Mouse (Mus musculus) kidney, embryonic 16.5 days (tissue): ENCODE measurements around the gene Cyp4a29. TPM values are rescaled to one million over a fixed set of nuclear protein-coding genes. Genes with fewer than 3 reads are reported as not detected.
"Not testable (repeated sequence)": the region's sequence is repeated elsewhere in the genome, so short reads cannot be mapped to it uniquely, and the experiment has no call there.

Source experiments
- ATAC-seq: fragments of 200-750 bp; cut with Nextera tagmentation; 2 replicates; pipeline ENCODE4 v1.8.0; 2017; ENCODE audit warnings: moderate TSS enrichment; ENCODE audit not compliant: low FRiP score, low TSS enrichment
- H3K27ac ChIP-seq: fragments of 300-500 bp; sonication (generic); 2 replicates; pipeline ENCODE4 v1.5.1; 2014; ENCODE audit warnings: low read length
- H3K27me3 ChIP-seq: fragments of 300-500 bp; sonication (generic); 2 replicates; pipeline ENCODE4 v1.6.1; 2014; ENCODE audit warnings: low read length, control low read depth, mixed read lengths; ENCODE audit not compliant: insufficient read depth
- H3K36me3 ChIP-seq: fragments of 300-500 bp; sonication (generic); 2 replicates; pipeline ENCODE4 v1.6.1; 2014; ENCODE audit warnings: low read length, control low read depth, mixed read lengths; ENCODE audit not compliant: insufficient read depth
- H3K4me1 ChIP-seq: fragments of 300-500 bp; sonication (generic); 2 replicates; pipeline ENCODE4 v1.6.1; 2014; ENCODE audit warnings: low read length, control low read depth, mixed read lengths; ENCODE audit not compliant: insufficient read depth
- H3K4me2 ChIP-seq: fragments of 300-500 bp; sonication (generic); replicated peaks from 2 replicates; pipeline ENCODE4 v1.6.1; 2014; ENCODE audit warnings: low read depth, low read length
- H3K4me3 ChIP-seq: fragments of 300-500 bp; sonication (generic); 2 replicates; pipeline ENCODE4 v1.5.1; 2014; ENCODE audit warnings: mild to moderate bottlenecking, low read length
- H3K9ac ChIP-seq: fragments of 300-500 bp; sonication (generic); replicated peaks from 2 replicates; pipeline ENCODE4 v1.6.1; 2014; ENCODE audit warnings: low read length
- H3K9me3 ChIP-seq: fragments of 300-500 bp; sonication (generic); 2 replicates; pipeline ENCODE4 v1.6.1; 2016; ENCODE audit warnings: low read length, control low read depth
- WGBS: fragments of 180-500 bp; shearing (Covaris S2); extraction: QIAGEN DNeasy Blood & Tissue Kit; methylation state at CpG from one replicate; pipeline ENCODE4 v1.1.7; 2014; 5-methylcytosine and 5-hydroxymethylcytosine counted together
- polyA plus RNA-seq: library from polyadenylated mRNA; unstranded; fragments of >200 nt; fragmentation: Nextera tagmentation; extraction: Ambion mirVana; gene quantifications from 2 replicates; pipeline ENCODE4 v1.2.1, GENCODE M21; 2015

Cyp4a29 gene
- polyA plus RNA-seq, result not detected in 2 replicates

- Histone ChIP-seq H3K9ac (no peak within 1 kb of the TSS), H3K4me3 (no peak within 1 kb of the TSS), H3K27ac (no peak within 1 kb of the TSS), H3K4me1 (no peaks in the 10 kb centered on the region), H3K27me3 (no peaks in the 10 kb centered on the region), H3K9me3 (no peaks in the 10 kb centered on the region), H3K36me3 (no peaks in the 10 kb centered on the region), H3K4me2 (no peak within 1 kb of the TSS)
- ATAC-seq, result no peak
- WGBS, result 77% methylated on average over 3 of the region's 3 CpGs
Measured at GRCm38 (mm10) chr4:115241784-115242183, at the start of gene Cyp4a29. Gene Cyp4a29 (plus strand): TSS chr4:115242084.

GRCm38 (mm10) chr4:115232901-115233300, 9.0 kb upstream of the Cyp4a29 start:
- H3K4me3 ChIP-seq, ATAC-seq, H3K27me3 ChIP-seq, H3K9ac ChIP-seq, H3K4me2 ChIP-seq, H3K9me3 ChIP-seq, H3K4me1 ChIP-seq, H3K27ac ChIP-seq, H3K36me3 ChIP-seq: not testable (repeated sequence)
- 87% methylated on average over 2 of the region's 2 CpGs for WGBS

DNA sequence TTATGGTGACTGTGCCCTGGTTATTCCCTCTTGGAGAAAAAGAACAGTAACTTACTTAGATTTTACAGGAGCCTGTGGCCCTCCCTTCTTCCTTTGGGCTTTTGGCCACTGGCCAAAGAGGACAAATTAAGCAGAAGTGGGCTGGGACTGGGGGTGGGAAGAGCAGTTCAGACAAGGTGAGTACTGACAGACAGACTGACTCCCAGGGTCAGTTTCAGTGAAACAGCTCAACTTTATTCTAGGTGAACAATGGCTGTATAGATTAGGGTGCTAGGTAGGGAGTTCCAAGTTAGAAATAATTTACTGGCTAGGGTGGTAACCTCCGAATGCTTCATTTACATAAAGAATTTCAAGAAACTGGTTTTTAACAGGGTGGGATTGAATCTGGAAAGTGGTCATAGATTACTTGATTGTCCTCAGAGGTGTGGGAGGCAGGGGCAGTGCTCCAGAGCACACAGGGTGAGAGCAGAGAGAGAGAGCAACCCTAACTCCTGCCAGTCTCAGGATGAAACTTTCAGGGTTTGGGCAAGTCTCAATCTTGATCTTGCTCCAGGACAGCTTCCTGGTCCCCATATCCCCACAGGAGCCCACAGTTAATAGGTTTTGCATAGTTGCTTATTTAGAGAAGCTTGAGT, 5.3 kb upstream of the Cyp4a29 start:
- Histone ChIP-seq H3K27ac (no peak overlapping the region), H3K4me1 (no peaks in the 10 kb centered on the region), H3K9ac (no peak overlapping the region), H3K27me3 (no peaks in the 10 kb centered on the region), H3K9me3 (peaks cover 3% of the 10 kb centered on the region; the same call in 1 of the 2 replicates), H3K4me2 (no peak overlapping the region), H3K36me3 (no peaks in the 10 kb centered on the region), H3K4me3 (no peak overlapping the region)
- ATAC-seq, result no peak
- 62% methylated on average over 1 of the region's 1 CpGs for WGBS

DNA sequence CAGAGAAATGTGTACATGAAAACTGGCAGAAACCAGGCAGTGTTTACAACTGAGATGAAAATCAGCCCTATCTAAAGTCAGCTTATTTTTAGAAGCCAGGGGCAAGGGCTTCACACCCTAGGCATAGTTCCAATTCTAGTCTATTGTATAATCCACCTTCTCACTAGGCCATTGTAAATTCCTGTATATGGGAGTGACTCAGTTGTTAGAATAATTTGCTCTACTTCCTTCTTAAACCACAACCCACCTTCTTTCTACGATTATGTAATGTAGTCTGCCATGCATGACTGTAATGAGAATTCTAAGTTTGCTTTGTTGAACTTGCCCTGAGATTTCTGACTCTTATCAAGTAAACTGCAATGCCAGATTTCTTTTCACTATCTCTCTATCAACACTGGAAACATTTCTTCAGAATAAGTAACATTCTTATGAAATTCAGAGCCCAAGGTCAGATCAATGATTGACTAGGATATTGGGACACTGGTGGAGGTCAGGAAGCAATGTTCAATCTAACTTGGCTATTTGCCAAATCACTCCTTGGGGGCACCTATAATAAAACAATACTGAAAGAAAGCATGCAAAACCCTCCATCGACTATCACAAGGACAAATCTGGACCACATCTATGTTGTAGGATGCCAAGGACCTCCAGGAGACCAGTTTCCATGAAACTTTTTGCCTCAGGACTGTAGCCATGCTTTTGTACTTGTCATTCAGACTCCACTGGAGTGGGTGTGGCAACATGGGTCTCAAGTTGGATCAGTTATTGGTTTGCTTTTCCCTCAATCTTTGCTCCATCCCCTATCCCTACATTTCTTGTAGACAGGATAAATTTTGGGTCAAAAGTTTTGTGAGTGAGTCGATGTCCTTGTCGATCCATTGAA, 23.0 kb downstream of the Cyp4a29 start:
- not testable (repeated sequence) for H3K27ac ChIP-seq, H3K9me3 ChIP-seq, H3K9ac ChIP-seq, H3K36me3 ChIP-seq, H3K4me1 ChIP-seq, H3K4me3 ChIP-seq, H3K4me2 ChIP-seq, H3K27me3 ChIP-seq
- 0 out of 2 replicates have a peak, but pooled peaks have one; percentile 67 for ATAC-seq
- WGBS, result 84% methylated on average over 3 of the region's 4 CpGs

- H3K36me3 ChIP-seq, H3K4me1 ChIP-seq, H3K27ac ChIP-seq, ATAC-seq, H3K9me3 ChIP-seq, H3K4me3 ChIP-seq, H3K4me2 ChIP-seq, H3K9ac ChIP-seq, H3K27me3 ChIP-seq: not testable (repeated sequence)
- 79% methylated on average over 2 of the region's 3 CpGs for WGBS
Measured at GRCm38 (mm10) chr4:115278215-115278982, 36.5 kb downstream of the Cyp4a29 start.

DNA sequence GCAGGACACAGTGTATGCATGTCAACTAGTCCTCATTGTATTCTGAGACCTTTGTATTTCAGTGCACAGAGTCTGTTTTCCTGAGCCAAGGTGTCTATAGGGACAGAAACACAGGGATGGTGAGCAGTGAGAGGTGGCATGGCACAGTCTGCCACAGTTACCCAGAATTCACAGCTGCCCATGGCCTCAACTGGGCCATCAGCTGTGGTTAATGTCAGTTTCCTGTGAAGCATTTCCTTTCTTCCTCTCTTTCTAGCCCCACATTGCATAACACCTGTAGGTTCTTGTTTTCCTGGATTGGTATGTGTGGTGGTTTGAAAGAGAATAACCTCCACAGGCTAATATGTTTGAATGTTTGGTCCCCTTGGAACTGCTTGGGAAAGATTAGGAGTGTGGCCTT, 38.5 kb downstream of the Cyp4a29 start:
- no peak overlapping the region for H3K9ac ChIP-seq
- H3K9me3 ChIP-seq, result no peaks in the 10 kb centered on the region
- peak overlapping the region; percentile 42; the same call in 1 of the 2 replicates for H3K4me3 ChIP-seq
- H3K27me3 ChIP-seq, result no peaks in the 10 kb centered on the region
- ATAC-seq, result 0 out of 2 replicates have a peak, but pooled peaks have one; percentile 23
- H3K4me2 ChIP-seq, result peak overlapping the region; percentile 58
- no peaks in the 10 kb centered on the region for H3K36me3 ChIP-seq
- no peak overlapping the region for H3K27ac ChIP-seq
- no peaks in the 10 kb centered on the region for H3K4me1 ChIP-seq

GRCm38 (mm10) chr4:115280779-115281178, 38.9 kb downstream of the Cyp4a29 start:
- not testable (repeated sequence) for H3K27ac ChIP-seq, H3K4me1 ChIP-seq, H3K9me3 ChIP-seq, H3K36me3 ChIP-seq, H3K9ac ChIP-seq, ATAC-seq, H3K27me3 ChIP-seq
- Histone ChIP-seq H3K4me2 (peak overlapping the region; percentile 58), H3K4me3 (peak overlapping the region; percentile 42)
- WGBS, result 15% methylated on average over 10 of the region's 10 CpGs

GRCm38 (mm10) chr4:115281231-115281767, 39.4 kb downstream of the Cyp4a29 start:
- not testable (repeated sequence) for H3K9me3 ChIP-seq, H3K36me3 ChIP-seq, H3K27me3 ChIP-seq, H3K27ac ChIP-seq, H3K9ac ChIP-seq, H3K4me1 ChIP-seq
- Histone ChIP-seq H3K4me2 (peak overlapping the region; percentile 58), H3K4me3 (peak overlapping the region; percentile 42)
- peak; percentile 51; the same call in 1 of the 2 replicates for ATAC-seq
- WGBS, result 16% methylated on average over 18 of the region's 23 CpGs

DNA sequence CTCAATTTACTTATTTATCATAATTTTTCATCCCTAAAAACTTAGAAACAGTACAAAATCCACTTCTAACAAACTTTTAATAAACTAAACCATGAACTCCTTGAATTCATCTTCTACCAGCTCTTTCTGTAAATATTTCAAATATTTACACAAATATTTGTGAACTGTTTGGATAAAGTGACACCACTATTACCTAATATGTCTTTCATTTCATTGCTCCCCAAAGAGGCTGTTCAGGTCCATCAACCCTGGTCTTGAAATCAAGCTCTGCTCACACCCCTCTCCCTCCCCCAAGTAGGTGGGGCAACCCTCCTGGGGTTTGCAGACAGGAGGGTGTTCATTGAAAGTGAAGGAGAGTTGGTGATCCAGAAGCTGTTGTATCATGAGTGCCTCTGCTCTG, 56.9 kb downstream of the Cyp4a29 start, which contains the start of gene Cyp4a12a:
Cyp4a12a (plus strand) TSS at position 301 of the 400 bp plus-strand sequence.
- H3K9me3 ChIP-seq, H3K36me3 ChIP-seq, ATAC-seq, H3K4me3 ChIP-seq, H3K4me1 ChIP-seq, H3K9ac ChIP-seq, H3K4me2 ChIP-seq, H3K27ac ChIP-seq, H3K27me3 ChIP-seq: not testable (repeated sequence)
